ENCODE assay signal across 36 mouse cellular contexts in the genomic region with DNA sequence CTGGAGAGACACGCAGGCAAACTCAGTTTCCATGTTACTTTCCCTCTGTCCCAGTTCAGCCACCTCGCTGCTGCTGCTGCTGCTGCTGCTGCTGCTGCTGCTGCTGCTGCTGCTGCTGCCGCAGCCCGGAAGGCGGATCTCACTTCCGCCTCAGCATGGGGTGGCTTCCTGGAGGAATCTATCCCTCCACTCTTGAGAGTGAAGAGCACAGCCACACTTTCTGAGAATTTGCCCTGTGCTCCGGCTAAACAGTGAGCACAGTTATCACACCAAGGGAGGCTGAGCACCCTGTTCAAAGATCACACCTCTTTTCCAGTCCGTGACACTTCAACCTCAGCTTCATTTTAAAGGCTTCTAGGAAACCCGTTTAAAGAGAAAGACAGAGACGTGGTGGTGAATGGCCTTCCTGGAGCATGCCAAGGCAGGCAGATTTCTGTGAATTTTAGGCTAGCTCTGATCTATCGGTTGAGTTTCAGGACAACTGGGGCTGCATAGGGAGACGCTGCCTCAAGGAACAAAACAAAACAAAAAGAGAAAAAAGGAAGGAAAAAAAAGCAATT. TPM values are rescaled to one million over a fixed set of nuclear protein-coding genes. Genes with fewer than 3 reads are reported as not detected.
A peak's percentile ranks its signal among the peaks of the same experiment; 100 is the strongest.
DNase-seq lines count a peak whose midpoint lies in the region; ATAC-seq lines count a peak whose summit lies in the region.
"Had no signal": no experiment of that assay in that cellular context is flagged by ENCODE, and none has a peak within 500 bp of the region (broad histone marks: within the 10 kb centered on the region; RNA-seq: fewer than 3 reads in every experiment).

No protein-coding gene starts in this region.

- peaks cover 17% of the 10 kb centered on the region for H3K4me1 ChIP-seq in kidney, embryonic 15.5 days
- H3K4me1 ChIP-seq: embryonic facial prominence, embryonic 13.5 days; hindbrain, embryonic 13.5 days; limb, embryonic 13.5 days had no signal

- intact Hi-C loops in left cerebral cortex, postnatal 10 days (cut with DNase I): no loop called here

- no peaks in the 10 kb centered on the region for H3K9me3 ChIP-seq in kidney, embryonic 15.5 days (replicated peaks)
- H3K9me3 ChIP-seq: embryonic facial prominence, embryonic 13.5 days; forebrain, embryonic 10.5 days; hindbrain, embryonic 13.5 days; limb, embryonic 13.5 days; lung, embryonic 15.5 days had no signal

- peak overlapping the region; percentile 32; the same call in 1 of the 2 replicates for H3K27ac ChIP-seq in kidney, embryonic 15.5 days
- H3K27ac ChIP-seq: embryonic facial prominence, embryonic 13.5 days; forebrain, embryonic 10.5 days; hindbrain, embryonic 13.5 days; layer of hippocampus, adult 2 months; left cerebral cortex, adult 2 months; limb, embryonic 13.5 days; lung, embryonic 15.5 days had no signal

- WGBS in kidney, embryonic 15.5 days: 74% methylated on average over 12 of the region's 12 CpGs

- no peaks in the 10 kb centered on the region for H3K27me3 ChIP-seq in kidney, embryonic 15.5 days
- H3K27me3 ChIP-seq: embryonic facial prominence, embryonic 13.5 days; hindbrain, embryonic 13.5 days; limb, embryonic 13.5 days; lung, embryonic 15.5 days had no signal

- no peak overlapping the region for H3K4me2 ChIP-seq in kidney, embryonic 15.5 days
- H3K4me2 ChIP-seq: embryonic facial prominence, embryonic 13.5 days; hindbrain, embryonic 13.5 days; limb, embryonic 13.5 days; liver, embryonic 11.5 days; lung, embryonic 15.5 days; midbrain, embryonic 11.5 days had no signal

- no peak overlapping the region for H3K9ac ChIP-seq in kidney, embryonic 15.5 days
- H3K9ac ChIP-seq: embryonic facial prominence, embryonic 13.5 days; hindbrain, embryonic 13.5 days; limb, embryonic 13.5 days; lung, embryonic 15.5 days had no signal

- H3K4me3 ChIP-seq in kidney, embryonic 15.5 days (replicated peaks): no peak overlapping the region
- H3K4me3 ChIP-seq: embryonic facial prominence, embryonic 13.5 days; forebrain, embryonic 10.5 days; hindbrain, embryonic 13.5 days; layer of hippocampus, adult 2 months; left cerebral cortex, adult 2 months; limb, embryonic 13.5 days; lung, embryonic 15.5 days had no signal

- H3K36me3 ChIP-seq in kidney, embryonic 15.5 days: no peaks in the 10 kb centered on the region
- H3K36me3 ChIP-seq: embryonic facial prominence, embryonic 13.5 days; forebrain, embryonic 10.5 days; hindbrain, embryonic 13.5 days; limb, embryonic 13.5 days; lung, embryonic 15.5 days had no signal

- peak; percentile 55 for DNase-seq in kidney, adult 18-20 months
- DNase-seq in kidney, adult 8-10 months: no peak
- DNase-seq in R1 (ENCODE audit: low read depth, low spot score): peak; percentile 71
- DNase-seq in kidney, postnatal 25 days: peak; percentile 43 to 81
- no peak for DNase-seq in heart, postnatal 4 days
- DNase-seq in left cerebral cortex, postnatal 10 days (ENCODE audit: extremely low spot score in 1 of 2, low spot score in 2 of 2): no peak
- no peak for DNase-seq in adrenal gland, postnatal 4 days (ENCODE audit: low spot score in 2 of 2)
- DNase-seq: adrenal gland, postnatal 36 days; cerebellum, adult 8-10 months; embryo, embryonic 11 days; lung, postnatal 36 days; right cerebral cortex, postnatal 25 days; spleen, adult 18-20 months; thymus, adult 2 months; thymus, postnatal 36 days had no signal

- ATAC-seq in kidney, embryonic 15.5 days (replicated peaks; ENCODE audit: low FRiP score): no peak
- ATAC-seq: forebrain, embryonic 16.5 days; intestine, postnatal 0 days; midbrain, embryonic 16.5 days had no signal

RNA-seq across cellular contexts. Expression of a gene that starts 46.5 kb away (rescaled TPM):
- polyA plus RNA-seq in kidney, embryonic 15.5 days (2015; fragmentation: Nextera tagmentation; extraction: Ambion mirVana): 22.7 and 25.2 TPM in 2 replicates
- 1 to 10 TPM; 8.3 to 8.7 TPM for total RNA-seq in heart, postnatal 4 days (2021)
- 10 to 100 TPM; 17.9 to 18.9 TPM for total RNA-seq in left cerebral cortex, postnatal 10 days (2021)
- total RNA-seq in adrenal gland, postnatal 4 days (2021): 10 to 100 TPM; 18.2 to 20.7 TPM

RNA-seq across cellular contexts. Expression of a gene that starts 49.9 kb away (rescaled TPM):
- polyA plus RNA-seq in kidney, embryonic 15.5 days (2015; fragmentation: Nextera tagmentation; extraction: Ambion mirVana): 78.5 and 83.3 TPM in 2 replicates
- total RNA-seq in heart, postnatal 4 days (2021): not detected
- total RNA-seq in left cerebral cortex, postnatal 10 days (2021): under 1 TPM; 0.14 to 0.19 TPM
- 10 to 100 TPM in 1 of 2 experiments, 1 to 10 TPM in 1; 2.2 to 22.2 TPM for total RNA-seq in adrenal gland, postnatal 4 days (2021)
- total RNA-seq: adrenal gland, postnatal 36 days; gastrocnemius, adult 8-10 months; heart, adult 8-10 months; heart, postnatal 25 days; megakaryocyte, adult 5-6 weeks had no signal
- polyA plus RNA-seq: embryonic facial prominence, embryonic 13.5 days; forebrain, embryonic 10.5 days; limb, embryonic 13.5 days; midbrain, embryonic 11.5 days had no signal

RNA-seq across cellular contexts. Expression of a gene that starts 53.2 kb away (rescaled TPM):
- 1.0 and 1.4 TPM in 2 replicates for polyA plus RNA-seq in kidney, embryonic 15.5 days (2015; fragmentation: Nextera tagmentation; extraction: Ambion mirVana)
- total RNA-seq in heart, postnatal 4 days (2021): not detected
- total RNA-seq in left cerebral cortex, postnatal 10 days (2021): not detected
- total RNA-seq in adrenal gland, postnatal 4 days (2021): 1 to 10 TPM in 1 of 2 experiments, not detected in 1; 3.1 TPM
- total RNA-seq: heart, postnatal 25 days; layer of hippocampus, adult 2 months; layer of hippocampus, postnatal 14 days; left cerebral cortex, adult 2 months; left cerebral cortex, postnatal 36 days had no signal
- polyA plus RNA-seq: embryonic facial prominence, embryonic 13.5 days; forebrain, embryonic 10.5 days; forebrain, embryonic 16.5 days; heart, embryonic 14.5 days; hindbrain, embryonic 13.5 days; intestine, postnatal 0 days; limb, embryonic 13.5 days; midbrain, embryonic 11.5 days; midbrain, embryonic 16.5 days; neural tube, embryonic 11.5 days had no signal

Comparison
In these comparisons a context has a peak if more than half of its experiments do, and no peak if none do; other contexts are left out.
1. DNase-seq: peak in kidney, adult 18-20 months (single experiment), R1 (single experiment) and kidney, postnatal 25 days (2 of 2); none in kidney, adult 8-10 months (0 of 2), heart, postnatal 4 days (single experiment), left cerebral cortex, postnatal 10 days (0 of 2) and adrenal gland, postnatal 4 days (0 of 2).